Mouse (Mus musculus) ES-E14 (cell line): ENCODE measurements at regions not wholly inside any gene's neighbourhood (a gene's known extent, or its start where the extent isn't known, plus 50 kb on each side); places are given as distances from the start of the nearest gene placed in this dataset.

Experiments used
- CHD2 ChIP-seq: IDR thresholded peaks from 2 replicates; pipeline ENCODE4 v1.6.1; 2014; ENCODE audit warnings: mild to moderate bottlenecking, low read depth, low read length, inconsistent platforms
- HCFC1 ChIP-seq: IDR thresholded peaks from 2 replicates; pipeline ENCODE4 v1.6.1; 2012; ENCODE audit warnings: low read length, inconsistent platforms, borderline replicate concordance; ENCODE audit not compliant: insufficient read depth
- MAFK ChIP-seq: IDR thresholded peaks from 2 replicates; pipeline ENCODE4 v1.6.1; 2014; ENCODE audit warnings: mild to moderate bottlenecking, low read depth, low read length, inconsistent platforms; ENCODE audit not compliant: insufficient read depth
- ZC3H11A ChIP-seq: IDR thresholded peaks from 2 replicates; pipeline ENCODE4 v1.6.1; 2012; ENCODE audit warnings: low read depth, mild to moderate bottlenecking, inconsistent platforms, low read length, borderline replicate concordance

GRCm38 (mm10) chr12:109897861-109898385 lies 297.8 kb upstream of the Rtl1 start:
- TF ChIP-seq HCFC1 (no peak), CHD2 (no peak), ZC3H11A (no peak), MAFK (no peak)
